Mouse (Mus musculus): Measurements from ENCODE around the gene Gm47996.
"Not testable (repeated sequence)": the region's sequence is repeated elsewhere in the genome, so short reads cannot be mapped to it uniquely, and the experiment has no call there.

GRCm38 (mm10) chr1:151196690-151197089, 13.2 kb upstream of the Gm47996 start:
- TF ChIP-seq UBTF (IDR thresholded peaks at IDR 0.05; ENCODE audit: borderline replicate concordance, insufficient read depth, low read depth, low read length); MAX (IDR thresholded peaks at IDR 0.05; ENCODE audit: low read length); POLR2A (IDR thresholded peaks at IDR 0.05; ENCODE audit: control insufficient read depth in 1 of 2, insufficient read depth in 1 of 2, low read depth in 1 of 2, low read length in 2 of 2, poor library complexity in 1 of 2); NRF1 (IDR thresholded peaks at IDR 0.05; ENCODE audit: insufficient read depth, low read depth, low read length, poor library complexity, severe bottlenecking); SMC3 (IDR thresholded peaks at IDR 0.05; ENCODE audit: low read depth, low read length); EP300 (IDR thresholded peaks at IDR 0.05; ENCODE audit: low read depth in 1 of 2, low read length in 2 of 2); MEF2A (IDR thresholded peaks at IDR 0.05; ENCODE audit: extremely low read depth, insufficient replicate concordance, low read depth, low read length, poor library complexity, severe bottlenecking); KAT2A (conservative IDR thresholded peaks at IDR 0.05; ENCODE audit: low read depth, low read length); MYC (IDR thresholded peaks at IDR 0.05; ENCODE audit: low read depth, low read length); HCFC1 (IDR thresholded peaks at IDR 0.05; ENCODE audit: low read depth, low read length): not testable (repeated sequence)

Measured in MEL (cell line).